8 mouse cellular contexts compared by ENCODE assay signal in genomic region chr12:79297121-79297576, GRCm38 (mm10). TPM values are rescaled to one million over a fixed set of nuclear protein-coding genes. Genes with fewer than 3 reads are reported as not detected.
DNase-seq lines count a peak whose midpoint lies in the region; ATAC-seq lines count a peak whose summit lies in the region.

TSS of gene Rad51b (plus strand) at chr12:79297282.

- no peaks in the 10 kb centered on the region for H3K36me3 ChIP-seq in hindbrain, embryonic 15.5 days

- under 1% methylated on average over 21 of the region's 21 CpGs for WGBS in hindbrain, embryonic 15.5 days

- no peaks in the 10 kb centered on the region for H3K9me3 ChIP-seq in hindbrain, embryonic 15.5 days

- ATAC-seq in hindbrain, embryonic 15.5 days (ENCODE audit: low FRiP score, low read depth), result peak; percentile 84

- H3K27ac ChIP-seq in hindbrain, embryonic 15.5 days (replicated peaks), result peak within 1 kb of the TSS; percentile 83

- H3K4me2 ChIP-seq in hindbrain, embryonic 15.5 days, result peak within 1 kb of the TSS; percentile 98

- peaks cover 21% of the 10 kb centered on the region for H3K4me1 ChIP-seq in hindbrain, embryonic 15.5 days (replicated peaks)

- H3K9ac ChIP-seq in hindbrain, embryonic 15.5 days, result peak within 1 kb of the TSS; percentile 68

- peak; percentile 61 for DNase-seq in WW6 (ENCODE audit: low read depth, low spot score)
- peak; percentile 51 to 66 for DNase-seq in cerebellum, postnatal 36 days
- DNase-seq in frontal cortex, postnatal 36 days (ENCODE audit: low spot score in 2 of 2), result peak; percentile 45 to 82
- DNase-seq in left cerebral cortex, adult 11 months (ENCODE audit: low spot score), result peak; percentile 70
- peak; percentile 76 to 82 for DNase-seq in lung, postnatal 4 days
- DNase-seq in retina, postnatal 7 days (ENCODE audit: low read depth, low spot score), result peak; percentile 73
- peak; percentile 74 for DNase-seq in urinary bladder, postnatal 14 days (ENCODE audit: low spot score)

- H3K27me3 ChIP-seq in hindbrain, embryonic 15.5 days, result no peaks in the 10 kb centered on the region

- peak within 1 kb of the TSS; percentile 88 for H3K4me3 ChIP-seq in hindbrain, embryonic 15.5 days

RNA-seq across cellular contexts. Expression of gene Rad51b, which starts in this region (rescaled TPM):
- polyA plus RNA-seq in hindbrain, embryonic 15.5 days (2015; fragmentation: Nextera tagmentation; extraction: Ambion mirVana), result 1.7 and 2.0 TPM in 2 replicates

Comparison
In these comparisons a context has a peak if more than half of its experiments do, and no peak if none do; other contexts are left out.
1. Peak in every context shown above with its lines: DNase-seq, ATAC-seq, H3K4me3 ChIP-seq and H3K27ac ChIP-seq.